Mouse (Mus musculus): ENCODE data around the gene Gpr137. TPM values are rescaled to one million over a fixed set of nuclear protein-coding genes. Genes with fewer than 3 reads are reported as not detected.
A peak's percentile ranks its signal among the peaks of the same experiment; 100 is the strongest.

Gpr137 gene
- polyA plus RNA-seq, 1 experiment from 2014 or later, result 5.3 TPM

- no peak for ATAC-seq (ENCODE audit: low read depth)
- H3K4me2 ChIP-seq (ENCODE audit: low read depth, low read length), result no peak overlapping the region
- peaks cover 4% of the 10 kb centered on the region for H3K4me1 ChIP-seq (ENCODE audit: control insufficient read depth, low read depth, low read length)
- H3K27me3 ChIP-seq (ENCODE audit: control insufficient read depth, insufficient read depth, low read depth, low read length), result peaks cover 83% of the 10 kb centered on the region
- 46% methylated on average over 1 of the region's 1 CpGs for WGBS (ENCODE audit: insufficient replicate concordance)
- no peaks in the 10 kb centered on the region for H3K36me3 ChIP-seq (ENCODE audit: control insufficient read depth, insufficient read depth)
- H3K9ac ChIP-seq (ENCODE audit: low read depth, low read length), result no peak overlapping the region
- no peaks in the 10 kb centered on the region for H3K9me3 ChIP-seq (replicated peaks; ENCODE audit: control insufficient read depth, low read length)
- no peak overlapping the region for H3K27ac ChIP-seq (ENCODE audit: low read length)
- H3K4me3 ChIP-seq (ENCODE audit: low read depth, low read length), result no peak overlapping the region
Observed at GRCm38 (mm10) chr19:6932018-6932417, 10.3 kb downstream of the Gpr137 start.

- WGBS (ENCODE audit: insufficient replicate concordance), result 0% methylated on average over 2 of the region's 2 CpGs
- Histone ChIP-seq H3K27ac (ENCODE audit: low read length) (no peak overlapping the region), H3K36me3 (ENCODE audit: control insufficient read depth, insufficient read depth) (no peaks in the 10 kb centered on the region), H3K4me2 (ENCODE audit: low read depth, low read length) (no peak overlapping the region), H3K9ac (ENCODE audit: low read depth, low read length) (no peak overlapping the region), H3K4me1 (ENCODE audit: control insufficient read depth, low read depth, low read length) (peaks cover 7% of the 10 kb centered on the region), H3K9me3 (replicated peaks; ENCODE audit: control insufficient read depth, low read length) (no peaks in the 10 kb centered on the region), H3K27me3 (ENCODE audit: control insufficient read depth, insufficient read depth, low read depth, low read length) (peaks cover 91% of the 10 kb centered on the region), H3K4me3 (ENCODE audit: low read depth, low read length) (no peak overlapping the region)
- no peak for ATAC-seq (ENCODE audit: low read depth)
Observed at GRCm38 (mm10) chr19:6931002-6931401, 11.3 kb downstream of the Gpr137 start.

- no peaks in the 10 kb centered on the region for H3K9me3 ChIP-seq (replicated peaks; ENCODE audit: control insufficient read depth, low read length)
- WGBS (ENCODE audit: insufficient replicate concordance), result 15% methylated on average over 9 of the region's 9 CpGs
- H3K36me3 ChIP-seq (ENCODE audit: control insufficient read depth, insufficient read depth), result no peaks in the 10 kb centered on the region
- peaks cover 14% of the 10 kb centered on the region for H3K4me1 ChIP-seq (ENCODE audit: control insufficient read depth, low read depth, low read length)
- H3K4me3 ChIP-seq (ENCODE audit: low read depth, low read length), result no peak overlapping the region
- no peak for ATAC-seq (ENCODE audit: low read depth)
- no peak overlapping the region for H3K27ac ChIP-seq (ENCODE audit: low read length)
- no peak overlapping the region for H3K9ac ChIP-seq (ENCODE audit: low read depth, low read length)
- peaks cover 89% of the 10 kb centered on the region for H3K27me3 ChIP-seq (ENCODE audit: control insufficient read depth, insufficient read depth, low read depth, low read length)
- no peak overlapping the region for H3K4me2 ChIP-seq (ENCODE audit: low read depth, low read length)
Observed at GRCm38 (mm10) chr19:6928080-6928479, 14.2 kb downstream of the Gpr137 start.

GRCm38 (mm10) chr19:6926559-6927255, 15.6 kb downstream of the Gpr137 start:
- H3K9me3 ChIP-seq (replicated peaks; ENCODE audit: control insufficient read depth, low read length), result no peaks in the 10 kb centered on the region
- H3K36me3 ChIP-seq (ENCODE audit: control insufficient read depth, insufficient read depth), result no peaks in the 10 kb centered on the region
- H3K9ac ChIP-seq (ENCODE audit: low read depth, low read length), result no peak overlapping the region
- peaks cover 79% of the 10 kb centered on the region for H3K27me3 ChIP-seq (ENCODE audit: control insufficient read depth, insufficient read depth, low read depth, low read length)
- H3K4me3 ChIP-seq (ENCODE audit: low read depth, low read length), result no peak overlapping the region
- H3K27ac ChIP-seq (ENCODE audit: low read length), result no peak overlapping the region
- 15% methylated on average over 26 of the region's 26 CpGs for WGBS (ENCODE audit: insufficient replicate concordance)
- H3K4me1 ChIP-seq (ENCODE audit: control insufficient read depth, low read depth, low read length), result peaks cover 26% of the 10 kb centered on the region
- ATAC-seq (ENCODE audit: low read depth), result no peak
- 0 out of 2 replicates have a peak overlapping the region, but pooled peaks have one; percentile 2 for H3K4me2 ChIP-seq (ENCODE audit: low read depth, low read length)

GRCm38 (mm10) chr19:6925611-6926329, 16.5 kb downstream of the Gpr137 start:
- WGBS (ENCODE audit: insufficient replicate concordance), result 15% methylated on average over 40 of the region's 40 CpGs
- no peak overlapping the region for H3K9ac ChIP-seq (ENCODE audit: low read depth, low read length)
- H3K4me3 ChIP-seq (ENCODE audit: low read depth, low read length), result no peak overlapping the region
- H3K27ac ChIP-seq (ENCODE audit: low read length), result no peak overlapping the region
- no peak for ATAC-seq (ENCODE audit: low read depth)
- H3K4me2 ChIP-seq (ENCODE audit: low read depth, low read length), result no peak overlapping the region
- H3K4me1 ChIP-seq (ENCODE audit: control insufficient read depth, low read depth, low read length), result peaks cover 29% of the 10 kb centered on the region
- H3K36me3 ChIP-seq (ENCODE audit: control insufficient read depth, insufficient read depth), result no peaks in the 10 kb centered on the region
- peaks cover 69% of the 10 kb centered on the region for H3K27me3 ChIP-seq (ENCODE audit: control insufficient read depth, insufficient read depth, low read depth, low read length)
- H3K9me3 ChIP-seq (replicated peaks; ENCODE audit: control insufficient read depth, low read length), result no peaks in the 10 kb centered on the region

- Histone ChIP-seq H3K4me2 (ENCODE audit: low read depth, low read length) (peak within 1 kb of the TSS; percentile 42), H3K9me3 (replicated peaks; ENCODE audit: control insufficient read depth, low read length) (no peaks in the 10 kb centered on the region), H3K9ac (ENCODE audit: low read depth, low read length) (no peak within 1 kb of the TSS), H3K27me3 (ENCODE audit: control insufficient read depth, insufficient read depth, low read depth, low read length) (peaks cover 66% of the 10 kb centered on the region), H3K4me3 (ENCODE audit: low read depth, low read length) (peak within 1 kb of the TSS; percentile 33), H3K27ac (ENCODE audit: low read length) (no peak within 1 kb of the TSS), H3K4me1 (ENCODE audit: control insufficient read depth, low read depth, low read length) (peaks cover 34% of the 10 kb centered on the region), H3K36me3 (ENCODE audit: control insufficient read depth, insufficient read depth) (no peaks in the 10 kb centered on the region)
- ATAC-seq (ENCODE audit: low read depth), result no peak
- 5% methylated on average over 9 of the region's 9 CpGs for WGBS (ENCODE audit: insufficient replicate concordance)
Observed at GRCm38 (mm10) chr19:6925307-6925573, 17.0 kb downstream of the Gpr137 start, which contains the start of gene Catsperz. TSS of gene Catsperz (minus strand) at chr19:6925380.

GRCm38 (mm10) chr19:6924461-6925306, 17.6 kb downstream of the Gpr137 start:
- peaks cover 39% of the 10 kb centered on the region for H3K4me1 ChIP-seq (ENCODE audit: control insufficient read depth, low read depth, low read length)
- H3K36me3 ChIP-seq (ENCODE audit: control insufficient read depth, insufficient read depth), result no peaks in the 10 kb centered on the region
- no peak overlapping the region for H3K27ac ChIP-seq (ENCODE audit: low read length)
- no peak overlapping the region for H3K9ac ChIP-seq (ENCODE audit: low read depth, low read length)
- no peaks in the 10 kb centered on the region for H3K9me3 ChIP-seq (replicated peaks; ENCODE audit: control insufficient read depth, low read length)
- 3% methylated on average over 39 of the region's 39 CpGs for WGBS (ENCODE audit: insufficient replicate concordance)
- peak overlapping the region; percentile 33 for H3K4me3 ChIP-seq (ENCODE audit: low read depth, low read length)
- no peak for ATAC-seq (ENCODE audit: low read depth)
- H3K4me2 ChIP-seq (ENCODE audit: low read depth, low read length), result peak overlapping the region; percentile 42
- peaks cover 63% of the 10 kb centered on the region for H3K27me3 ChIP-seq (ENCODE audit: control insufficient read depth, insufficient read depth, low read depth, low read length)

- Histone ChIP-seq H3K27me3 (ENCODE audit: control insufficient read depth, insufficient read depth, low read depth, low read length) (peaks cover 51% of the 10 kb centered on the region), H3K4me2 (ENCODE audit: low read depth, low read length) (peak overlapping the region; percentile 100), H3K9ac (ENCODE audit: low read depth, low read length) (peak overlapping the region; percentile 60; the same call in 1 of the 2 replicates), H3K4me1 (ENCODE audit: control insufficient read depth, low read depth, low read length) (peaks cover 42% of the 10 kb centered on the region), H3K9me3 (replicated peaks; ENCODE audit: control insufficient read depth, low read length) (no peaks in the 10 kb centered on the region), H3K27ac (ENCODE audit: low read length) (no peak overlapping the region), H3K36me3 (ENCODE audit: control insufficient read depth, insufficient read depth) (no peaks in the 10 kb centered on the region), H3K4me3 (ENCODE audit: low read depth, low read length) (peak overlapping the region; percentile 82)
- 53% methylated on average over 6 of the region's 6 CpGs for WGBS (ENCODE audit: insufficient replicate concordance)
- ATAC-seq (ENCODE audit: low read depth), result no peak
Observed at GRCm38 (mm10) chr19:6922901-6923735, 19.2 kb downstream of the Gpr137 start.
